Mouse (Mus musculus): ENCODE measurements at regions not wholly inside any gene's neighbourhood (a gene's known extent, or its start where the extent isn't known, plus 50 kb on each side); places are given as distances from the start of the nearest gene placed in this dataset.
"Not testable (repeated sequence)": the region's sequence is repeated elsewhere in the genome, so short reads cannot be mapped to it uniquely, and the experiment has no call there.

- 43% methylated on average over 1 of the region's 1 CpGs for WGBS
- no peak overlapping the region for H3K4me3 ChIP-seq
- TF ChIP-seq POLR2A (IDR thresholded peaks at IDR 0.05; ENCODE audit: insufficient read depth, low read depth, low read length) (no peak), EP300 (IDR thresholded peaks at IDR 0.05; ENCODE audit: insufficient read depth, low read depth, low read length) (no peak), CTCF (IDR thresholded peaks at IDR 0.05) (no peak)
- H3K79me2 ChIP-seq (replicated peaks; ENCODE audit: control insufficient read depth, insufficient read depth, low read length), result no peaks in the 10 kb centered on the region
- H3K9ac ChIP-seq (ENCODE audit: low read depth, low read length), result no peak overlapping the region
- DNase-seq, result no peak
- H3K36me3 ChIP-seq (ENCODE audit: control insufficient read depth, insufficient read depth, low read length), result no peaks in the 10 kb centered on the region
- H3K4me1 ChIP-seq (ENCODE audit: control insufficient read depth, insufficient read depth, low read length), result no peaks in the 10 kb centered on the region
- no peak overlapping the region for H3K27ac ChIP-seq
- intact Hi-C loops (cut with DNase I), result no loop called here
- H3K27me3 ChIP-seq (ENCODE audit: control insufficient read depth, insufficient read depth, low read length), result no peaks in the 10 kb centered on the region
These were observed 337.6 kb upstream of the Cdh5 start for GRCm38 (mm10) chr8:103763821-103764220.

DNA sequence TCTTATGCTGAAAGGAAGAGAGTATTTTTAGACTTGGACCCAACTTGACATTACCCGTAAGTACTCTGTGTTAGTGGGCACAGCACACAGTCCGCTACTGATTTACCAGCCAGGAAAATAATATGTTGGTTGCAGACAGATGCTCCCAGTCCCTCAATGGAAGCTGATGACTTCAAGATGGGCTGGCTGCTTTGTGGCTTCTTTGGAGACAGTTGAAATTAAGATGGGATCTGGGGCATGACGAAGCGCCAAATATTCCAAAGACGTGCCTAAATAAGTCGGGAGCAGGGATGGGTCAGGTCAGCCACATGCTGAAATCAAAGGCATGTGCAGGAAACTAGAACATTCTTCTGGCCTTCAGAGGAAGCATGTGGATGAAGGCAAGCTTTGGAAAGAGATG lies 321.8 kb upstream of the Cdh5 start:
- no peak for DNase-seq
- no peak for TF ChIP-seq CTCF (IDR thresholded peaks at IDR 0.05)
- TF ChIP-seq EP300 (IDR thresholded peaks at IDR 0.05; ENCODE audit: insufficient read depth, low read depth, low read length), result no peak
- TF ChIP-seq POLR2A (IDR thresholded peaks at IDR 0.05; ENCODE audit: insufficient read depth, low read depth, low read length), result no peak
- 85% methylated on average over 6 of the region's 6 CpGs for WGBS
- Histone ChIP-seq H3K4me3 (no peak overlapping the region), H3K27ac (no peak overlapping the region), H3K36me3 (ENCODE audit: control insufficient read depth, insufficient read depth, low read length) (no peaks in the 10 kb centered on the region), H3K9ac (ENCODE audit: low read depth, low read length) (no peak overlapping the region), H3K27me3 (ENCODE audit: control insufficient read depth, insufficient read depth, low read length) (no peaks in the 10 kb centered on the region), H3K4me1 (ENCODE audit: control insufficient read depth, insufficient read depth, low read length) (no peaks in the 10 kb centered on the region), H3K79me2 (replicated peaks; ENCODE audit: control insufficient read depth, insufficient read depth, low read length) (no peaks in the 10 kb centered on the region)
- intact Hi-C loops (cut with DNase I), result no loop called here

DNA sequence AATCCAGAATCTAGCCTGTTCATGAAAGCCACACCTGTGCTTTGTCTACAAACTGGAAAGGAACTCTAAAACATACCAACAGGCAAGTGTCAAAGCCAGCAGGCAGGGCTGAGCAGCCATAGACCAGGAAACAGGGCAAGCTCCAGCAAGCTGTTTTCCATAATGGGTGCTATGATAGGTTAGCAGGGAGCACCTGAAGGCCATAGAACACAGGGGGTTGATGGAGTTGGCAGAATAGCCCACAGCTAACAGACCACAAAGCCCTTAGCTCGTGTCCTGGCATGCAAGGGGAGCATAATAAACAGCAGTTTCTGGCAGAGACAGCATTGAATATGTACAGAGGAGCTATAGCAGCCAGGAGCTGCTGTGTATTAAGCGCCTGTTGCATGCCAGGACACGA lies 313.1 kb upstream of the Cdh5 start:
- TF ChIP-seq POLR2A (IDR thresholded peaks at IDR 0.05; ENCODE audit: insufficient read depth, low read depth, low read length) (no peak), EP300 (IDR thresholded peaks at IDR 0.05; ENCODE audit: insufficient read depth, low read depth, low read length) (no peak), CTCF (IDR thresholded peaks at IDR 0.05) (no peak)
- intact Hi-C loops (cut with DNase I), result loop anchor here (5.0 kb wide), 1 partner anchor 1101 kb away; no protein-coding TSS in a partner anchor
- H3K36me3 ChIP-seq (ENCODE audit: control insufficient read depth, insufficient read depth, low read length), result no peaks in the 10 kb centered on the region
- no peaks in the 10 kb centered on the region for H3K4me1 ChIP-seq (ENCODE audit: control insufficient read depth, insufficient read depth, low read length)
- no peak overlapping the region for H3K9ac ChIP-seq (ENCODE audit: low read depth, low read length)
- no peak overlapping the region for H3K4me3 ChIP-seq
- no peaks in the 10 kb centered on the region for H3K27me3 ChIP-seq (ENCODE audit: control insufficient read depth, insufficient read depth, low read length)
- H3K79me2 ChIP-seq (replicated peaks; ENCODE audit: control insufficient read depth, insufficient read depth, low read length), result no peaks in the 10 kb centered on the region
- H3K27ac ChIP-seq, result no peak overlapping the region
- 77% methylated on average over 3 of the region's 3 CpGs for WGBS
- DNase-seq, result no peak

DNA sequence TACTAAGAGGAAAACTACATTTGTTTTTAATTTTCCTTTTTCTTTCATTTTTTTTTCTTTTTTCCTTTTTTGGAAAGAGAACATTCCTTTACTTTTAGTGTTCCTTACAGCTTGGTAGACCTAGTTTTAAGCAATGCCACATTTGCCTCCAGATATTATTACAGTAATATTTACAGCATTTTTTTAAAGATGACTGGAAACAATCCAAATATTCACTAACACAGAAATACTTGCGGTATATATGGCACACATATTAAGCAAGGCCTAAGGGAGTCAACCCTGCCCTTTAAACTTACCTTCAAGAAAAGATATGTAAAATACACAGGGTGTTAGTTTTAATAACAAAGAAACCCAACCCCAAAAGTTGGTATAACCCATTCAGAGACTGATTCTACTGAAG lies 308.1 kb upstream of the Cdh5 start:
- no peaks in the 10 kb centered on the region for H3K79me2 ChIP-seq (replicated peaks; ENCODE audit: control insufficient read depth, insufficient read depth, low read length)
- H3K4me1 ChIP-seq (ENCODE audit: control insufficient read depth, insufficient read depth, low read length), result no peaks in the 10 kb centered on the region
- TF ChIP-seq EP300 (IDR thresholded peaks at IDR 0.05; ENCODE audit: insufficient read depth, low read depth, low read length) (no peak), CTCF (IDR thresholded peaks at IDR 0.05) (no peak), POLR2A (IDR thresholded peaks at IDR 0.05; ENCODE audit: insufficient read depth, low read depth, low read length) (no peak)
- 84% methylated on average over 1 of the region's 1 CpGs for WGBS
- H3K27ac ChIP-seq, result no peak overlapping the region
- intact Hi-C loops (cut with DNase I), result no loop called here
- H3K9ac ChIP-seq (ENCODE audit: low read depth, low read length), result no peak overlapping the region
- no peak overlapping the region for H3K4me3 ChIP-seq
- DNase-seq, result no peak
- H3K36me3 ChIP-seq (ENCODE audit: control insufficient read depth, insufficient read depth, low read length), result no peaks in the 10 kb centered on the region
- H3K27me3 ChIP-seq (ENCODE audit: control insufficient read depth, insufficient read depth, low read length), result no peaks in the 10 kb centered on the region

DNA sequence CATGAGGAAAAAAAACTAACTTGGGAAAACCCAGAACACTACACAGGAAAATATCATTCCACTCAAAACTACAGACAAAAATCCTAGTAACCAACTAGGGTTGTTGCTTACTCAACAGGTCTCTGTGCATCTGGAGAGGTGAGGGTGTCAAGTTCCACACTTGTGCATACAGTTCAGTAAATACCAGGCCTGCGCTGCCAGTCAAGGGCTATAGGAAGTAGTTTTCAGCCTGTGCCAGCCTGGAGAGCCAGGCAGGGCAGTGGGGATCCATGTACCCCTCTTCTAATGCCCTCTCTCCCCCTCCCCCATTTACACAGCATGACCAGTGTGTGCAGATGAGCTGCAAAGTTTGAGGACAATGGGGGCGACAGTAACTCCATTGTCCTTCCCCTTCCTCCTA lies 302.8 kb upstream of the Cdh5 start:
- WGBS, result 98% methylated on average over 2 of the region's 2 CpGs
- H3K79me2 ChIP-seq (replicated peaks; ENCODE audit: control insufficient read depth, insufficient read depth, low read length); H3K27me3 ChIP-seq (ENCODE audit: control insufficient read depth, insufficient read depth, low read length); intact Hi-C loops (cut with DNase I); H3K36me3 ChIP-seq (ENCODE audit: control insufficient read depth, insufficient read depth, low read length); H3K9ac ChIP-seq (ENCODE audit: low read depth, low read length); DNase-seq; H3K27ac ChIP-seq; H3K4me1 ChIP-seq (ENCODE audit: control insufficient read depth, insufficient read depth, low read length); H3K4me3 ChIP-seq: not testable (repeated sequence)

GRCm38 (mm10) chr8:103808171-103808570 lies 293.3 kb upstream of the Cdh5 start:
- 56% methylated on average over 5 of the region's 5 CpGs for WGBS
- Histone ChIP-seq H3K36me3 (ENCODE audit: control insufficient read depth, insufficient read depth, low read length) (no peaks in the 10 kb centered on the region), H3K9ac (ENCODE audit: low read depth, low read length) (no peak overlapping the region), H3K79me2 (replicated peaks; ENCODE audit: control insufficient read depth, insufficient read depth, low read length) (no peaks in the 10 kb centered on the region), H3K4me1 (ENCODE audit: control insufficient read depth, insufficient read depth, low read length) (no peaks in the 10 kb centered on the region), H3K4me3 (no peak overlapping the region), H3K27me3 (ENCODE audit: control insufficient read depth, insufficient read depth, low read length) (no peaks in the 10 kb centered on the region), H3K27ac (no peak overlapping the region)
- no peak for TF ChIP-seq POLR2A (IDR thresholded peaks at IDR 0.05; ENCODE audit: insufficient read depth, low read depth, low read length)
- no peak for TF ChIP-seq EP300 (IDR thresholded peaks at IDR 0.05; ENCODE audit: insufficient read depth, low read depth, low read length)
- no peak for TF ChIP-seq CTCF (IDR thresholded peaks at IDR 0.05)
- intact Hi-C loops (cut with DNase I), result no loop called here
- DNase-seq, result peak; percentile 16 to 23

Measured in heart, adult 2 months (tissue).